Mouse (Mus musculus) neural tube, embryonic 14.5 days (tissue): ENCODE measurements around the gene Fcgrt. TPM values are rescaled to one million over a fixed set of nuclear protein-coding genes. Genes with fewer than 3 reads are reported as not detected.

Experiments used
- ATAC-seq: fragments of 200-750 bp; cut with Nextera tagmentation; 2 replicates; pipeline ENCODE4 v1.8.0; 2017; ENCODE audit warnings: low read depth, mild to moderate bottlenecking, moderate TSS enrichment, moderate library complexity
- H3K27ac ChIP-seq: fragments of 300-500 bp; sonication (generic); 2 replicates; pipeline ENCODE4 v1.5.1; 2014; ENCODE audit warnings: low read depth, mild to moderate bottlenecking, control low read depth, low read length, moderate library complexity, mixed read lengths
- H3K27me3 ChIP-seq: fragments of 300-500 bp; sonication (generic); 2 replicates; pipeline ENCODE4 v1.6.1; 2014; ENCODE audit warnings: low read length; ENCODE audit not compliant: control insufficient read depth, insufficient read depth
- H3K36me3 ChIP-seq: fragments of 300-500 bp; sonication (generic); 2 replicates; pipeline ENCODE4 v1.6.1; 2014; ENCODE audit warnings: low read length, mixed read lengths; ENCODE audit not compliant: control insufficient read depth, insufficient read depth
- H3K4me1 ChIP-seq: fragments of 300-500 bp; sonication (generic); 2 replicates; pipeline ENCODE4 v1.6.1; 2014; ENCODE audit warnings: low read length; ENCODE audit not compliant: control insufficient read depth, insufficient read depth
- H3K4me2 ChIP-seq: fragments of 300-500 bp; sonication (generic); 2 replicates; pipeline ENCODE4 v1.6.1; 2014; ENCODE audit warnings: mild to moderate bottlenecking, low read depth, low read length, control low read depth
- H3K4me3 ChIP-seq: fragments of 300-500 bp; sonication (generic); 2 replicates; pipeline ENCODE4 v1.5.1; 2014; ENCODE audit warnings: low read depth, low read length, control low read depth, mixed read lengths
- H3K9ac ChIP-seq: fragments of 300-500 bp; sonication (generic); replicated peaks from 2 replicates; pipeline ENCODE4 v1.6.1; 2014; ENCODE audit warnings: low read depth, mild to moderate bottlenecking, control low read depth, low read length, mixed read lengths
- H3K9me3 ChIP-seq: fragments of 300-500 bp; sonication (generic); 2 replicates; pipeline ENCODE4 v1.6.1; 2016; ENCODE audit warnings: low read length; ENCODE audit not compliant: control insufficient read depth
- WGBS: fragments of 180-500 bp; shearing (Covaris S2); extraction: QIAGEN DNeasy Blood & Tissue Kit; methylation state at CpG from one replicate; pipeline ENCODE4 v1.1.7; 2014; 5-methylcytosine and 5-hydroxymethylcytosine counted together
- polyA plus RNA-seq: library from polyadenylated mRNA; unstranded; fragments of >200 nt; fragmentation: Nextera tagmentation; extraction: Ambion mirVana; gene quantifications from 2 replicates; pipeline ENCODE4 v1.2.1, GENCODE M21; 2014

Gene Fcgrt
- polyA plus RNA-seq, 1 experiment from 2014 or later: 7.0 TPM

GRCm38 (mm10) chr7:45083300-45083890 is 20.3 kb downstream of the Fcgrt start:
- no peaks in the 10 kb centered on the region for H3K36me3 ChIP-seq
- peak overlapping the region; percentile 12; the same call in 1 of the 2 replicates for H3K27ac ChIP-seq
- H3K9me3 ChIP-seq: no peaks in the 10 kb centered on the region
- H3K4me1 ChIP-seq: no peaks in the 10 kb centered on the region
- no peak overlapping the region for H3K4me3 ChIP-seq
- H3K27me3 ChIP-seq: no peaks in the 10 kb centered on the region
- no peak for ATAC-seq
- H3K9ac ChIP-seq: no peak overlapping the region
- WGBS: 90% methylated on average over 22 of the region's 22 CpGs
- H3K4me2 ChIP-seq: no peak overlapping the region

- Histone ChIP-seq H3K4me3 (no peak overlapping the region), H3K4me1 (no peaks in the 10 kb centered on the region), H3K27me3 (no peaks in the 10 kb centered on the region), H3K27ac (no peak overlapping the region; the same call in 1 of the 2 replicates), H3K4me2 (no peak overlapping the region), H3K36me3 (no peaks in the 10 kb centered on the region), H3K9ac (no peak overlapping the region), H3K9me3 (no peaks in the 10 kb centered on the region)
- ATAC-seq: no peak
- 60% methylated on average over 25 of the region's 25 CpGs for WGBS
These were observed 21.0 kb downstream of the Fcgrt start for GRCm38 (mm10) chr7:45082401-45083299.

DNA sequence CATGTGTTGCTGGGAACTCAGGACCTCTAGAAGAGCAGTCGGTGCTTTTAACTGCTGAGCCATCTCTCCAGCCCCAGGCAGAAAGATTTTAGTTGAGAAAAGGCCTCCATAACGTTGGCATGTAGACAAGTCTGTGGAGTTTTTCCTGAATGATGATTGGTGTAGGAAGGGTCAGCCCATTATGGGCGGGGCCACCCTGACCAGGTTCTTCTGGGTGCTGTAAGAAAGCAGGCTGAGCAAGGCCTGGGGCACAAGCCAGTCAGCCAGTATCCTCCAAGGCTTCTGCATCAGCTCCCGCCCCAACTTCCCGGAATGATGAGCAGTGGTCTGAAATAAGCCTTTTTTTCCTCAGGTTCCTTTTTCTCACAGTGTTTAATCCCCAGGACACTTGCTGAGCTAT is 22.6 kb downstream of the Fcgrt start:
- Histone ChIP-seq H3K4me2 (no peak overlapping the region), H3K4me1 (no peaks in the 10 kb centered on the region), H3K36me3 (no peaks in the 10 kb centered on the region), H3K9me3 (no peaks in the 10 kb centered on the region), H3K4me3 (no peak overlapping the region), H3K27ac (no peak overlapping the region), H3K27me3 (no peaks in the 10 kb centered on the region), H3K9ac (no peak overlapping the region)
- ATAC-seq: no peak
- WGBS: 58% methylated on average over 5 of the region's 5 CpGs

DNA sequence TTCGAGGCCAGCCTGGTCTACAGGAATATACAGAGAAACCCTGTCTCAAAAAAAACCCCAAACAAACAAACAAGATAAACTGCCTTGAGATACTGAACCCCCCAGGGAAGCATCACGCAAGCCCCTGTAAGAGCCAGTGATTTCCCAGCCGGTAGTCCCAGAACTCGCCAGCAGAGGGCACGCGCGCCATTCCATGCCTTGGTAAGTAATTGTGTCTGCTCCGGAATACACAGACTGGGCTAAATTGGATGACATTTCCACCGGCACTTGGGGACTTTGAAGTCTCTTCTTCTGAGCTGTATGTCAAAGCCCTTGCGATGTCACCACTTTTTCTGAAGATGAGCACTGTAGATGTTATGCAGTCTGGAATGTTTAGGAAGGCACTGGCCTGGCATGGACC is 23.8 kb downstream of the Fcgrt start:
- under 1% methylated on average over 10 of the region's 10 CpGs for WGBS
- no peaks in the 10 kb centered on the region for H3K9me3 ChIP-seq
- no peak overlapping the region for H3K4me3 ChIP-seq
- no peak overlapping the region for H3K9ac ChIP-seq
- H3K4me1 ChIP-seq: no peaks in the 10 kb centered on the region
- no peak overlapping the region for H3K4me2 ChIP-seq
- H3K27me3 ChIP-seq: no peaks in the 10 kb centered on the region
- ATAC-seq: peak; percentile 70; the same call in 1 of the 2 replicates
- H3K36me3 ChIP-seq: no peaks in the 10 kb centered on the region
- no peak overlapping the region for H3K27ac ChIP-seq

DNA sequence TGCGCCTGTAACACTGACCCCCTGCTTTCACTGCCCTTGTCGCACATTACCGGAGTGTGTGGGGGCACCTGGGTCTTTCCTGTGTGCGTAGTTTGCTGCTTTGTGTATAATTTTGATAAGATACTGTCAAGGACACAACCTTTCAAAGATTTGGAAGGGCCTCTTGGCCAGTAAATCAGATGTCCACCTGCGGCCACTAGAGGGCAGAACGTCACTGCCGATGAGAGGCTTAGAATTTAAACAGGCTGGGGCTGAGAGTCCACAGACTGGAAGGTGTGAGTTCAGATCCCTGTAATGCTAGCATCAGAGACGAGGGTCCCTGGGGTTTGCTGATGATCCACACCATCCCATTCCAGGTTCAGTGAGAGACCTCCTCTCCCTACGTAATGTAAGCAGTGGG is 25.1 kb downstream of the Fcgrt start:
- Histone ChIP-seq H3K27me3 (no peaks in the 10 kb centered on the region), H3K9ac (no peak overlapping the region), H3K4me1 (no peaks in the 10 kb centered on the region), H3K27ac (no peak overlapping the region), H3K9me3 (no peaks in the 10 kb centered on the region), H3K4me2 (no peak overlapping the region), H3K4me3 (no peak overlapping the region), H3K36me3 (no peaks in the 10 kb centered on the region)
- 42% methylated on average over 9 of the region's 9 CpGs for WGBS
- ATAC-seq: no peak

- H3K9ac ChIP-seq: no peak overlapping the region
- WGBS: 96% methylated on average over 2 of the region's 2 CpGs
- no peak overlapping the region for H3K4me2 ChIP-seq
- no peak overlapping the region for H3K27ac ChIP-seq
- H3K9me3 ChIP-seq: no peaks in the 10 kb centered on the region
- no peaks in the 10 kb centered on the region for H3K36me3 ChIP-seq
- no peaks in the 10 kb centered on the region for H3K4me1 ChIP-seq
- no peak for ATAC-seq
- no peaks in the 10 kb centered on the region for H3K27me3 ChIP-seq
- no peak overlapping the region for H3K4me3 ChIP-seq
These were observed 25.8 kb downstream of the Fcgrt start for GRCm38 (mm10) chr7:45077829-45078228.

GRCm38 (mm10) chr7:45077322-45077721 is 26.3 kb downstream of the Fcgrt start:
- Histone ChIP-seq H3K4me1 (no peaks in the 10 kb centered on the region), H3K9me3 (no peaks in the 10 kb centered on the region), H3K36me3 (no peaks in the 10 kb centered on the region), H3K4me3 (no peak overlapping the region), H3K27me3 (no peaks in the 10 kb centered on the region), H3K4me2 (no peak overlapping the region), H3K27ac (no peak overlapping the region), H3K9ac (no peak overlapping the region)
- no peak for ATAC-seq
- 86% methylated on average over 14 of the region's 14 CpGs for WGBS

- no peak overlapping the region for H3K27ac ChIP-seq
- WGBS: 93% methylated on average over 30 of the region's 30 CpGs
- ATAC-seq: no peak
These were observed 27.1 kb downstream of the Fcgrt start for GRCm38 (mm10) chr7:45076501-45076900.

GRCm38 (mm10) chr7:45075405-45075804 is 28.2 kb downstream of the Fcgrt start:
- ATAC-seq: no peak
- WGBS: 86% methylated on average over 4 of the region's 4 CpGs
- H3K27ac ChIP-seq: no peak overlapping the region
- no peak overlapping the region for H3K4me3 ChIP-seq
- no peaks in the 10 kb centered on the region for H3K36me3 ChIP-seq
- H3K4me2 ChIP-seq: no peak overlapping the region
- no peaks in the 10 kb centered on the region for H3K4me1 ChIP-seq
- no peaks in the 10 kb centered on the region for H3K27me3 ChIP-seq
- no peak overlapping the region for H3K9ac ChIP-seq
- no peaks in the 10 kb centered on the region for H3K9me3 ChIP-seq

More at GRCm38 (mm10) chr7:45076501-45076900, 27.1 kb downstream of the Fcgrt start:
- Histone ChIP-seq H3K9ac (no peak overlapping the region), H3K27me3 (no peaks in the 10 kb centered on the region), H3K4me2 (no peak overlapping the region), H3K9me3 (no peaks in the 10 kb centered on the region), H3K36me3 (no peaks in the 10 kb centered on the region), H3K4me3 (no peak overlapping the region), H3K4me1 (no peaks in the 10 kb centered on the region)
